Mouse (Mus musculus) forebrain, embryonic 16.5 days (tissue): ENCODE measurements around the gene Hpn. TPM values are rescaled to one million over a fixed set of nuclear protein-coding genes. Genes with fewer than 3 reads are reported as not detected.
A peak's percentile ranks its signal among the peaks of the same experiment; 100 is the strongest.

ENCODE experiments used
- ATAC-seq: fragments of 200-750 bp; cut with Nextera tagmentation; 2 replicates; pipeline ENCODE4 v1.8.0; 2017; ENCODE audit warnings: mild to moderate bottlenecking, moderate library complexity
- H3K27ac ChIP-seq: fragments of 300-500 bp; sonication (generic); 2 replicates; pipeline ENCODE4 v1.5.1; 2014; ENCODE audit warnings: low read length, control low read depth
- H3K27me3 ChIP-seq: fragments of 300-500 bp; sonication (generic); replicated peaks from 2 replicates; pipeline ENCODE4 v1.6.1; 2014; ENCODE audit warnings: low read length; ENCODE audit not compliant: control insufficient read depth, insufficient read depth
- H3K36me3 ChIP-seq: fragments of 300-500 bp; sonication (generic); 2 replicates; pipeline ENCODE4 v1.6.1; 2014; ENCODE audit not compliant: control insufficient read depth, insufficient read depth
- H3K4me1 ChIP-seq: fragments of 300-500 bp; sonication (generic); replicated peaks from 2 replicates; pipeline ENCODE4 v1.6.1; 2014; ENCODE audit warnings: low read length; ENCODE audit not compliant: control insufficient read depth, insufficient read depth
- H3K4me2 ChIP-seq: fragments of 300-500 bp; sonication (generic); 2 replicates; pipeline ENCODE4 v1.6.1; 2014; ENCODE audit warnings: mild to moderate bottlenecking, low read length, control low read depth
- H3K4me3 ChIP-seq: fragments of 300-500 bp; sonication (generic); replicated peaks from 2 replicates; pipeline ENCODE4 v1.5.1; 2014; ENCODE audit warnings: mild to moderate bottlenecking, low read length, control low read depth
- H3K9ac ChIP-seq: fragments of 300-500 bp; sonication (generic); replicated peaks from 2 replicates; pipeline ENCODE4 v1.6.1; 2014; ENCODE audit warnings: low read depth, low read length, control low read depth
- H3K9me3 ChIP-seq: fragments of 300-500 bp; sonication (generic); 2 replicates; pipeline ENCODE4 v1.6.1; 2016; ENCODE audit warnings: low read length; ENCODE audit not compliant: control insufficient read depth
- WGBS: fragments of 180-500 bp; shearing (Covaris S2); extraction: QIAGEN DNeasy Blood & Tissue Kit; methylation state at CpG from one replicate; pipeline ENCODE4 v1.1.7; 2014; 5-methylcytosine and 5-hydroxymethylcytosine counted together
- polyA plus RNA-seq: library from polyadenylated mRNA; unstranded; fragments of >200 nt; fragmentation: Nextera tagmentation; extraction: Ambion mirVana; gene quantifications from 2 replicates; pipeline ENCODE4 v1.2.1, GENCODE M21; 2015

Hpn gene
- polyA plus RNA-seq, 1 experiment from 2014 or later = not detected

DNA sequence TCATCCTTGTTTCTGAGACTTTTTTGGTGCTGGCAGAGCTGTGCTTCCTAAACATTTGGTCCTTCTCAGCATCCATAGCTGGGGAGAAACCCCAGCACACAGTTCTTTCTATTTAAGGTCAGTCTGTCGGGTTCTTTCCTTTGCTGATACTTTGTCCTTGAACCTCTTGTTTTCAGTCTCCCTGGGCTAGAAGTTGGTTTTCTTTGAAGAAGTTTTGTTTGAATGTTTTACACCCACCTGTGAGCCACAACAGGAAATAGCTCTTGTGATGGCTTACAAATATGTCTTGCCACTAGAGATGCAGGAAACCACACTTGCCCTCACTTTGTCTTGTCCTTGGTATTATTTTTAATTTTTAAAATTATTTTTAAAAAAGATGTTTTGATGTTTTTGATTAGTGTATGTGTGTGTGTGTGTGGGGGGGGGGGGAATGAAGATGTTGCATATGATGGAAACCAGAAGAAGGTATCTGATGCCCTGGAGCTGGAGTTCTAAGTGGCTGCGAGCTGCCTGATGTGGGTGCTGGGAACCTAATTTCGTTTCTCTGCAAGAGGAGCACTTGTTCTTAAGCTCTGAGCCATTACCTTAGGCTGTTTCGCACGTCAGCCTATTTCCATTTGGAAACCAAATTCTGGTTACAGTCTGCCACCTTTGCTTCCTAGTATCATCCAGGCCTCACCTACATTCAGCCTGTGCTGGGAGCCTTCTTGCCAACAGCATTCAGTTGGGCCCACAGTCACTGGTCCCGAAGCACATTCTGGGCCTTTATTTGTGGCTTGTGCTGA is 38.6 kb upstream of the Hpn start:
- Histone ChIP-seq H3K9ac (no peak overlapping the region), H3K36me3 (no peaks in the 10 kb centered on the region), H3K4me2 (no peak overlapping the region), H3K27me3 (no peaks in the 10 kb centered on the region), H3K27ac (no peak overlapping the region), H3K4me3 (no peak overlapping the region), H3K4me1 (peaks cover 11% of the 10 kb centered on the region), H3K9me3 (no peaks in the 10 kb centered on the region)
- WGBS = 92% methylated on average over 6 of the region's 6 CpGs
- no peak for ATAC-seq

- Histone ChIP-seq H3K4me1 (peaks cover 26% of the 10 kb centered on the region), H3K9me3 (no peaks in the 10 kb centered on the region), H3K27ac (peak overlapping the region; percentile 97), H3K9ac (peak overlapping the region; percentile 99), H3K4me2 (peak overlapping the region; percentile 73), H3K36me3 (no peaks in the 10 kb centered on the region), H3K27me3 (no peaks in the 10 kb centered on the region), H3K4me3 (peak overlapping the region; percentile 92)
- peak; percentile 34 for ATAC-seq
- WGBS = 12% methylated on average over 23 of the region's 23 CpGs
Measured at GRCm38 (mm10) chr7:31151301-31152241, 36.5 kb upstream of the Hpn start.

GRCm38 (mm10) chr7:31150566-31151300 is 35.6 kb upstream of the Hpn start:
- Histone ChIP-seq H3K27me3 (no peaks in the 10 kb centered on the region), H3K9ac (peak overlapping the region; percentile 99), H3K4me3 (peak overlapping the region; percentile 92), H3K4me2 (peak overlapping the region; percentile 73), H3K36me3 (no peaks in the 10 kb centered on the region), H3K4me1 (peaks cover 26% of the 10 kb centered on the region), H3K9me3 (no peaks in the 10 kb centered on the region), H3K27ac (peak overlapping the region; percentile 97)
- WGBS = under 1% methylated on average over 63 of the region's 63 CpGs
- ATAC-seq = peak; percentile 85

DNA sequence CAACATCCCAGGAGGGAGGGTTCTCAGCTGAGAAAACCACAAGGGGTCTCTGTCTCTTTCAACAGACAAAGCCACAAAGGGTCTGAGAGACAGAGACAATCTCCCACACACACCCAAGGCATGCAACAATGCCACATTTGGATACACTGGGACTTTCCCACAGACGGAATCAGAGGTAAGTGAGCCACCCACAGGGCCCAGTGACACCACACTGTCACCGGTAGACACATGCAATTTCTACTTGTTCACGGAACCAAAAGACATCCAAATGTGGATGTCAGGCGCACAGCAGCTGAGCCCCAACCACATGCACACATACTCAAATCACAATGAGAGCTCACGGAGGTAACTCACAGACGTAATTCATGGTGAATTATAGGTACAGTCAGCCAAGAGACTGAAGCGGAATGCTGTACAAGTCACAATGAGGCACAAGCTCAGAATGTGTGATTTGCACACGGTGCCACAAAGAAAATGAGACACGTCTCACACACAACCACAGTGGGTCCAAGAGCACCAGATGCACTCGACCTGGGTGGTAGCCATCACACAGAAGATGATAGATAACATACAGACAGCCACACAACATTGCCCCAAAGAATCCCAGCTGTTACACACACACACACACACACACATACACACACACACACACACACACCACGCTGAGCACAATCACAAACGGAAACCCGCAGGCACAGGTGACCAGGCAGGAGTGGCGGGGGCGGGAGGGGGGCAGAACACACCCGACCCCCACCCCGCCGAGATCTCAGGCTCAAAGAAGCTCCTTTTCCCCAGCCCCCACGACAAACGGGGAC is 34.9 kb upstream of the Hpn start:
- peak overlapping the region; percentile 99 for H3K9ac ChIP-seq
- 0% methylated on average over 20 of the region's 20 CpGs for WGBS
- no peaks in the 10 kb centered on the region for H3K9me3 ChIP-seq
- H3K4me2 ChIP-seq = peak overlapping the region; percentile 73
- H3K27ac ChIP-seq = peak overlapping the region; percentile 97
- no peaks in the 10 kb centered on the region for H3K27me3 ChIP-seq
- peak; percentile 7 for ATAC-seq
- peak overlapping the region; percentile 92 for H3K4me3 ChIP-seq
- H3K4me1 ChIP-seq = peaks cover 26% of the 10 kb centered on the region
- no peaks in the 10 kb centered on the region for H3K36me3 ChIP-seq

GRCm38 (mm10) chr7:31149271-31149670 is 34.2 kb upstream of the Hpn start:
- peak overlapping the region; percentile 73 for H3K4me2 ChIP-seq
- H3K9ac ChIP-seq = peak overlapping the region; percentile 99
- peak overlapping the region; percentile 92 for H3K4me3 ChIP-seq
- no peak for ATAC-seq
- H3K9me3 ChIP-seq = no peaks in the 10 kb centered on the region
- H3K27me3 ChIP-seq = no peaks in the 10 kb centered on the region
- H3K4me1 ChIP-seq = peaks cover 26% of the 10 kb centered on the region
- H3K36me3 ChIP-seq = no peaks in the 10 kb centered on the region
- 17% methylated on average over 9 of the region's 9 CpGs for WGBS
- H3K27ac ChIP-seq = peak overlapping the region; percentile 97

DNA sequence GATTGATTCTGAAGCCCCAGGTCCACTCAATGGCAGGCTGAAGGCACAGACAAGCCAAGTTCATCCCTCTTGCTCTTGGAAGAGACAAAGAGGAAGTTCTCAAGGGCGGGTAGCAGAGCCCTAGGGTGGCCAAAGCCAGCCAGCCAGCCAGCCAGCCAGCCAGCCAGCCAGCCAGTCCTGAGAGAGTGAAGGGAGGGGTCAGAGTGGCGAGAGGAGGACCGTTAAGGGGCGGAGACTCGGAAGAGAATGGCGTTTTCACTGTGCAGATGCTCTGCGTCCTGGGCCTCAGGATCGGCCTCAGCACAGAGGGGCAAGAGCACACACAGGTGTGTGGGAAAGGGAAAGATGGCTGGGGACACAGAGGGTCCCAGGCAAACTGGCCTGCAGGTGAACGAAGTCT is 33.7 kb upstream of the Hpn start:
- H3K4me2 ChIP-seq = peak overlapping the region; percentile 73
- H3K4me1 ChIP-seq = peaks cover 26% of the 10 kb centered on the region
- no peaks in the 10 kb centered on the region for H3K9me3 ChIP-seq
- H3K27me3 ChIP-seq = no peaks in the 10 kb centered on the region
- H3K27ac ChIP-seq = peak overlapping the region; percentile 97
- peak overlapping the region; percentile 99 for H3K9ac ChIP-seq
- no peaks in the 10 kb centered on the region; the same call in 1 of the 2 replicates for H3K36me3 ChIP-seq
- 6% methylated on average over 9 of the region's 9 CpGs for WGBS
- peak overlapping the region; percentile 92 for H3K4me3 ChIP-seq
- peak; percentile 31 for ATAC-seq

DNA sequence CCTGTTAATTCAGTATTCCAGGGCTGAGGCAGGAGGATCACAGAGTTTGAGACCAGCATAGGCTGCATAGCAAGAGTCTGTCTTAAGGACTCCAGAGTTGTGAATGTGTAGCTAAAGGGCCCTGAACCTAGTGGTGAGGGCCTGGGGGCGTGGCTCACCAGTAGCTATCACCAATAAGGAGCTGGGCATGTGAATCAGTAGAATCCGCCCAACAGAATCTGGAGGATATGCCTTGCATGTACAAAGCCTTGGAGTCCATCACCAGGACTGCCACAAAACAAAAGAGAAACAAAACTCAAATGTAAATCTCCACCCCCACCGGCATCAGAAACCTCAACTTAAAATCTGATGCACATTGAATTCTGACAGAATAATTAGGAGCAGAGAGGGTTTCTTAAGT is 33.0 kb upstream of the Hpn start:
- peak overlapping the region; percentile 92 for H3K4me3 ChIP-seq
- ATAC-seq = no peak
- H3K27me3 ChIP-seq = no peaks in the 10 kb centered on the region
- WGBS = 54% methylated on average over 3 of the region's 3 CpGs
- H3K4me2 ChIP-seq = peak overlapping the region; percentile 73
- peaks cover 3% of the 10 kb centered on the region for H3K36me3 ChIP-seq
- no peak overlapping the region; the same call in 1 of the 2 replicates for H3K27ac ChIP-seq
- H3K9ac ChIP-seq = no peak overlapping the region; the same call in 1 of the 2 replicates
- no peaks in the 10 kb centered on the region for H3K9me3 ChIP-seq
- H3K4me1 ChIP-seq = peaks cover 26% of the 10 kb centered on the region

DNA sequence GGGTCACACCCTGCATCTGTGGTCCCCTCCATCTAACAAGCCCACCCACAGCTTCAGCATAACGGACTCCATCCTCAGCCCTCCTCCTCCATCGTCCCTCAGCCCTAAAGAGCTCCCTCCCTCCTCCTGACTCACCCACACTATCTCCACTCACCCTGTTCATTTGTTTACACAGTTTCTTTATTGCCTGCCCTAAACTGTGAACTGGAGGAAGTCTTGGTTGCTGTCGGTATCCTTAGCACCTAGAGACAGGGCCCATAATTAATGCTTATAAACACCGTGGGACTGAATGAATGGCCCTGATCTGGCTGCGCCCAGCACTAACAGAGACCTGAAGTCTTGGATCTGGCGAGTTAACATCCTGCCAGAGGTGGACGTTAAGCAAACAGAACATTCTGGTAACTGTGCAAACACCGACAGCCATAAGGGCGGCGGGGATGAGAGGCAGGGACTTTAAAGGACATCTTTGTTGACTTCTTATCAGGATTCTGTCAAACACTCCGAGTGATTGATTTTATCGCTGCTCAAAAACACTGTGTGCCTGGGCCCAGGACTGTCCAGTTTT is 30.6 kb upstream of the Hpn start:
- 93% methylated on average over 12 of the region's 12 CpGs for WGBS
- no peak overlapping the region for H3K4me2 ChIP-seq
- no peaks in the 10 kb centered on the region for H3K27me3 ChIP-seq
- H3K36me3 ChIP-seq = peaks cover 27% of the 10 kb centered on the region
- H3K4me1 ChIP-seq = peaks cover 15% of the 10 kb centered on the region
- H3K27ac ChIP-seq = no peak overlapping the region
- no peaks in the 10 kb centered on the region for H3K9me3 ChIP-seq
- H3K4me3 ChIP-seq = no peak overlapping the region
- ATAC-seq = no peak
- no peak overlapping the region for H3K9ac ChIP-seq
